Mouse (Mus musculus) MEL (cell line): ENCODE data around the gene Zfp697.

Experiments used
- CTCF ChIP-seq, 3 experiments: IDR thresholded peaks in 2 of 3; conservative IDR thresholded peaks in 1 of 3; 2 replicates each; pipeline ENCODE4 v1.5.1; 2011 to 2012; ENCODE audit warnings: low read length in 3 of 3, low read depth in 2 of 3, mild to moderate bottlenecking in 2 of 3, improper control_type of control experiment in 1 of 3, inconsistent platforms in 1 of 3, mixed read lengths in 1 of 3, moderate library complexity in 1 of 3; ENCODE audit not compliant: control insufficient read depth in 1 of 3, insufficient read depth in 1 of 3, poor library complexity in 1 of 3, severe bottlenecking in 1 of 3
- E2F4 ChIP-seq: IDR thresholded peaks from 2 replicates; pipeline ENCODE4 v1.6.1; 2011; ENCODE audit warnings: low read depth, low read length, improper control_type of control experiment, borderline replicate concordance
- ETS1 ChIP-seq: IDR thresholded peaks from 2 replicates; pipeline ENCODE4 v1.6.1; 2012; ENCODE audit warnings: low read depth, mild to moderate bottlenecking, inconsistent platforms, low read length, improper control_type of control experiment, moderate library complexity
- GATA1 ChIP-seq: IDR thresholded peaks from 2 replicates; pipeline ENCODE4 v1.6.1; 2011; ENCODE audit warnings: low read depth, low read length, improper control_type of control experiment
- HCFC1 ChIP-seq: IDR thresholded peaks from 2 replicates; pipeline ENCODE4 v1.6.1; 2012; ENCODE audit warnings: low read depth, mild to moderate bottlenecking, inconsistent platforms, low read length, improper control_type of control experiment, moderate library complexity
- MAFK ChIP-seq: IDR thresholded peaks from 2 replicates; pipeline ENCODE4 v1.6.1; 2011; ENCODE audit warnings: low read depth, mild to moderate bottlenecking, low read length, improper control_type of control experiment, borderline replicate concordance
- MAX ChIP-seq: IDR thresholded peaks from 2 replicates; pipeline ENCODE4 v1.6.1; 2011; ENCODE audit warnings: low read length, improper control_type of control experiment
- RAD21 ChIP-seq: IDR thresholded peaks from 2 replicates; pipeline ENCODE4 v1.6.1; 2011; ENCODE audit warnings: mild to moderate bottlenecking, low read depth, low read length, improper control_type of control experiment
- SIN3A ChIP-seq: IDR thresholded peaks from 2 replicates; pipeline ENCODE4 v1.6.1; 2012; ENCODE audit warnings: low read length, improper control_type of control experiment, inconsistent platforms
- SMC3 ChIP-seq: IDR thresholded peaks from 2 replicates; pipeline ENCODE4 v1.6.1; 2011; ENCODE audit warnings: low read depth, low read length, improper control_type of control experiment

- TF ChIP-seq SIN3A = no peak
- TF ChIP-seq GATA1 = no peak
- no peak for TF ChIP-seq CTCF (IDR thresholded peaks at IDR 0.05 in 2 of 3, conservative IDR thresholded peaks at IDR 0.05 in 1 of 3; ENCODE audit: control insufficient read depth in 1 of 3, insufficient read depth in 1 of 3, low read depth in 2 of 3, low read length in 3 of 3, poor library complexity in 1 of 3, severe bottlenecking in 1 of 3)
- no peak for TF ChIP-seq HCFC1
- no peak for TF ChIP-seq MAFK
- TF ChIP-seq RAD21 = no peak
- no peak for TF ChIP-seq E2F4
- TF ChIP-seq SMC3 = no peak
- no peak for TF ChIP-seq MAX
- no peak for TF ChIP-seq ETS1
Measured at GRCm38 (mm10) chr3:98764155-98764554, 381.9 kb downstream of the Zfp697 start.
